ENCODE assay signal across 9 mouse cellular contexts in the genomic region with DNA sequence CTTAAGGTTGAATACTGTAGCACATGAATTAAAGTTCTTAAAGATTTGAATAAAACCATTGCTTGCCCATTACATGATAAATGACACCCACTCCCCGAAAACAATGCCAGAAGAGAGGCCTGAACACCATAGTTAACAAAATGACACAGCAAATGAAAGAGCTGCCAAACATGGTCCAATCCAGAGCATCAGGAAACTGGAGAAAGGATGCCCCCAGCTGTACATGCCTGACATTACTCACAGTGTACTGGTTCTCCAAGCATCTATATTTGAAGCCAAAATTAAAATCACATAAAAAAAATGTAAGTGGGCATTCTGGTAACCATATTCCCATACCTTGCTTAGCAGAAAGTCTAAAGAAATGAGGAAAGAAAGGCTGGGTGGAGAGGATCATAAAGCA. TPM values are rescaled to one million over a fixed set of nuclear protein-coding genes. Genes with fewer than 3 reads are reported as not detected.
DNase-seq lines count a peak whose midpoint lies in the region; ATAC-seq and TF ChIP-seq lines count a peak whose summit lies in the region.
"Had no signal": no experiment of that assay in that cellular context is flagged by ENCODE, and none has a peak within 500 bp of the region (broad histone marks: within the 10 kb centered on the region; RNA-seq: fewer than 3 reads in every experiment).

No protein-coding gene starts in this region.

- H3K4me1 ChIP-seq in neural tube, embryonic 11.5 days (ENCODE audit: control insufficient read depth, insufficient read depth, low read length), result no peaks in the 10 kb centered on the region
- no peaks in the 10 kb centered on the region for H3K4me1 ChIP-seq in hindbrain, postnatal 0 days (ENCODE audit: insufficient read depth, low read length)
- no peaks in the 10 kb centered on the region for H3K4me1 ChIP-seq in neural tube, embryonic 15.5 days
- H3K4me1 ChIP-seq in cerebellum, adult 2 months (ENCODE audit: control insufficient read depth, insufficient read depth, low read length), result no peaks in the 10 kb centered on the region

- TF ChIP-seq CTCF in hindbrain, postnatal 0 days (IDR thresholded peaks at IDR 0.05; ENCODE audit: low read depth), result peak; percentile 61
- no peak for TF ChIP-seq CTCF in cerebellum, adult 2 months (IDR thresholded peaks at IDR 0.05; ENCODE audit: borderline replicate concordance, insufficient read depth, low read depth, low read length)

- no peak overlapping the region for H3K4me2 ChIP-seq in neural tube, embryonic 11.5 days (ENCODE audit: low read depth)
- no peak overlapping the region for H3K4me2 ChIP-seq in hindbrain, postnatal 0 days (ENCODE audit: low read depth, low read length)
- no peak overlapping the region for H3K4me2 ChIP-seq in neural tube, embryonic 15.5 days

- WGBS in neural tube, embryonic 11.5 days, result 64% methylated on average over 1 of the region's 1 CpGs
- WGBS in hindbrain, postnatal 0 days, result 15% methylated on average over 1 of the region's 1 CpGs
- WGBS in neural tube, embryonic 15.5 days, result 42% methylated on average over 1 of the region's 1 CpGs
- WGBS in cerebellum, adult 2 months, result 16% methylated on average over 1 of the region's 1 CpGs

- H3K36me3 ChIP-seq in neural tube, embryonic 11.5 days (ENCODE audit: control insufficient read depth, insufficient read depth, low read length), result no peaks in the 10 kb centered on the region
- no peaks in the 10 kb centered on the region for H3K36me3 ChIP-seq in hindbrain, postnatal 0 days (ENCODE audit: insufficient read depth, low read length)
- no peaks in the 10 kb centered on the region for H3K36me3 ChIP-seq in neural tube, embryonic 15.5 days

- H3K27ac ChIP-seq in neural tube, embryonic 11.5 days (ENCODE audit: low read depth, low read length), result no peak overlapping the region
- no peak overlapping the region for H3K27ac ChIP-seq in hindbrain, postnatal 0 days
- H3K27ac ChIP-seq in neural tube, embryonic 15.5 days (replicated peaks), result no peak overlapping the region
- no peak overlapping the region for H3K27ac ChIP-seq in cerebellum, adult 2 months (ENCODE audit: insufficient read depth, low read length)
- H3K27ac ChIP-seq: liver, embryonic 14.5 days had no signal

- H3K9ac ChIP-seq in neural tube, embryonic 11.5 days (ENCODE audit: low read length), result no peak overlapping the region
- no peak overlapping the region for H3K9ac ChIP-seq in hindbrain, postnatal 0 days (replicated peaks; ENCODE audit: low read length)
- no peak overlapping the region for H3K9ac ChIP-seq in neural tube, embryonic 15.5 days (replicated peaks)
- H3K9ac ChIP-seq: liver, embryonic 14.5 days had no signal

- no peaks in the 10 kb centered on the region for H3K27me3 ChIP-seq in neural tube, embryonic 11.5 days (ENCODE audit: control insufficient read depth, insufficient read depth, low read length)
- no peaks in the 10 kb centered on the region for H3K27me3 ChIP-seq in hindbrain, postnatal 0 days (ENCODE audit: insufficient read depth, low read length)
- no peaks in the 10 kb centered on the region for H3K27me3 ChIP-seq in neural tube, embryonic 15.5 days (replicated peaks)
- H3K27me3 ChIP-seq in cerebellum, adult 2 months (ENCODE audit: control insufficient read depth, insufficient read depth, low read length), result no peaks in the 10 kb centered on the region

- no peak for TF ChIP-seq POLR2A in cerebellum, adult 2 months (IDR thresholded peaks at IDR 0.05; ENCODE audit: borderline replicate concordance, insufficient read depth, low read length)

- DNase-seq in frontal cortex, postnatal 25 days (ENCODE audit: low spot score in 2 of 2), result no peak
- peak; percentile 13 for DNase-seq in neural tube, embryonic 11.5 days (ENCODE audit: low spot score)
- DNase-seq in neural tube, embryonic 10.5 days (ENCODE audit: extremely low spot score, low spot score), result no peak
- peak; percentile 68 for DNase-seq in hindbrain, postnatal 0 days (ENCODE audit: low spot score)
- no peak for DNase-seq in natural killer cell, adult 2 months (ENCODE audit: low spot score in 2 of 2)
- DNase-seq in cerebellum, adult 2 months, result no peak

- H3K4me3 ChIP-seq in neural tube, embryonic 11.5 days (ENCODE audit: low read depth, low read length), result no peak overlapping the region
- H3K4me3 ChIP-seq in hindbrain, postnatal 0 days (ENCODE audit: low read length), result no peak overlapping the region
- H3K4me3 ChIP-seq in neural tube, embryonic 15.5 days (replicated peaks), result no peak overlapping the region
- H3K4me3 ChIP-seq in cerebellum, adult 2 months (replicated peaks; ENCODE audit: insufficient read depth, low read depth, low read length), result no peak overlapping the region

- no peaks in the 10 kb centered on the region for H3K9me3 ChIP-seq in neural tube, embryonic 11.5 days (ENCODE audit: control insufficient read depth, low read length)
- H3K9me3 ChIP-seq in hindbrain, postnatal 0 days (ENCODE audit: low read length), result no peaks in the 10 kb centered on the region
- no peaks in the 10 kb centered on the region for H3K9me3 ChIP-seq in neural tube, embryonic 15.5 days (replicated peaks)

- peak; percentile 90 for ATAC-seq in frontal cortex, adult (ENCODE audit: low TSS enrichment)
- ATAC-seq in neural tube, embryonic 11.5 days (ENCODE audit: insufficient read depth, low FRiP score, low TSS enrichment), result no peak
- ATAC-seq in hindbrain, postnatal 0 days, result no peak
- peak; percentile 72; the same call in 1 of the 2 replicates for ATAC-seq in neural tube, embryonic 15.5 days (ENCODE audit: low FRiP score)

RNA-seq across cellular contexts. Expression of a gene that starts 38.6 kb away (rescaled TPM):
- 34.0 and 34.4 TPM in 2 replicates for polyA plus RNA-seq in neural tube, embryonic 11.5 days (2014; fragmentation: Nextera tagmentation; extraction: Ambion mirVana)
- 74.5 and 92.9 TPM in 2 replicates for total RNA-seq in hindbrain, postnatal 0 days (2014; rRNA removed)
- polyA plus RNA-seq in hindbrain, postnatal 0 days (2015; fragmentation: Nextera tagmentation; extraction: Ambion mirVana), result 38.0 and 38.5 TPM in 2 replicates
- polyA plus RNA-seq in neural tube, embryonic 15.5 days (2015; fragmentation: Nextera tagmentation; extraction: Ambion mirVana), result 34.4 and 34.6 TPM in 2 replicates
- 52.6 and 64.7 TPM in 2 replicates for polyA plus RNA-seq in cerebellum, adult 2 months (2012; rRNA removed)

Comparison
In these comparisons a context has a peak if more than half of its experiments do, and no peak if none do; other contexts are left out.
1. ATAC-seq: peak in frontal cortex, adult (single experiment) and neural tube, embryonic 15.5 days (single experiment); none in neural tube, embryonic 11.5 days (single experiment) and hindbrain, postnatal 0 days (single experiment).
2. DNase-seq: peak in neural tube, embryonic 11.5 days (single experiment) and hindbrain, postnatal 0 days (single experiment); none in frontal cortex, postnatal 25 days (0 of 2), neural tube, embryonic 10.5 days (single experiment), natural killer cell, adult 2 months (0 of 2) and cerebellum, adult 2 months (0 of 2).